Mouse (Mus musculus): ENCODE measurements around the gene Astn2. TPM values are rescaled to one million over a fixed set of nuclear protein-coding genes. Genes with fewer than 3 reads are reported as not detected.

Gene Astn2
- polyA plus RNA-seq, 1 experiment = 0.65 TPM

DNA sequence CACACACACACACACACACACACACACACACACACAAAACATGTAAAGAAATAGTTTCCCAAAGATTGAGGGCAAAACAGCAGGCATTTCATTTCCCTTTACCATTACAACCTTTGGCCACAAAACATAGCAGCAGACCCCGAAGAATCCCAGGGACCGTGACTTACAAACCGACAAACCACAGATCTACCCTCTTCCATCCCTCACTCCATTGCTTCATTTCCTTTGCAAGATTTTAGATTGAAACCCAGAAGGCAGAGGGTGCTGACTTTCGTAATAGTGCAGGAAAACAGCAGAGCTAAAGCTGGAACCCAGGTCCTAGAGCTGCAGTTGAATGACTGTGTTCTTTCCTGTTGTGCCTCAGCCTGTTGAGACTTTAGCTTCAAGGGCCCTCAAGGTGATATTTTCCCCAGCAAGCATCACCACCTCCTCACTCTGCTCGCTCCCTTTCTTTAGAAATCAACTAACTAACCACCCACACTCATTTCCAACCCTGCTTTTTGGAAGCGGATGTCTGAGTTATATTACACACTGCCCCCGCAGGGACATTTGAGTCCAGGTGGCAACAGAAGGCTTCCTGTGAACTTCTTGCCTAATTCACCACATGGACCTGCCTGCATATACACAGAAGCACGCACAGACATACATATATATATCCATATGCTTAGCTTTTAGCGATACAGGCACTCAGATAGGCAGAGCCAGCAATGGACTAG is 181.7 kb downstream of the Astn2 start:
- Histone ChIP-seq H3K4me3 (ENCODE audit: control insufficient read depth, insufficient read depth, low read length) (no peak overlapping the region), H3K36me3 (ENCODE audit: control insufficient read depth, insufficient read depth, low read length) (no peaks in the 10 kb centered on the region), H3K27ac (ENCODE audit: control insufficient read depth, insufficient read depth, low read length) (no peak overlapping the region), H3K4me1 (replicated peaks; ENCODE audit: control insufficient read depth, insufficient read depth, low read length) (no peaks in the 10 kb centered on the region), H3K27me3 (ENCODE audit: control insufficient read depth, insufficient read depth, low read length) (no peaks in the 10 kb centered on the region)
- TF ChIP-seq POLR2A (IDR thresholded peaks at IDR 0.05; ENCODE audit: control insufficient read depth, extremely low read depth, insufficient read depth, low read length, poor library complexity) (no peak), CTCF (IDR thresholded peaks at IDR 0.05; ENCODE audit: borderline replicate concordance, control insufficient read depth, extremely low read depth, insufficient read depth, low read length, poor library complexity) (no peak)
- WGBS = 79% methylated on average over 9 of the region's 9 CpGs
- no peak for DNase-seq

DNA sequence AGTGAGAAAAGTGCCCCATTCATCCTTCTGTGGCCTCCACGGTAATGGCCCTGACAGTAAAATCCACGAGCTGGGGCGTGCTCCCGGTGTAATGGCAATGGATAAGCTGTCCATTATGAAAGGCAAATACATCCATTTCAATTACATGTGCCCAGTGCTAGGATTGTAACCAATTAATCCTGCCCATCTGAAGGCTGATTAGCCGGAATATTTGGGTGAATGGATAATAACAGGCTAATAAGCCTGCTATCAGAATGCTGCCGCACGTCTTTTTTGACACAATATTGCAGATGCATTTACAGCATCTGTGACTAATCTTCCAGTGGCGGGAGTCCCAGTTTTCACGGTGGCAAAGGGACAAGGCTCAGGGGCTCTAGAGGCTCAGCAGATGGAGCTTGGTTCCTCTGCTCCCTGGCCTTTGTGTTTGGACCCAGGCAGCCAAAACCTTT is 189.2 kb downstream of the Astn2 start:
- Histone ChIP-seq H3K4me1 (replicated peaks; ENCODE audit: control insufficient read depth, insufficient read depth, low read length) (no peaks in the 10 kb centered on the region), H3K36me3 (ENCODE audit: control insufficient read depth, insufficient read depth, low read length) (no peaks in the 10 kb centered on the region), H3K27ac (ENCODE audit: control insufficient read depth, insufficient read depth, low read length) (no peak overlapping the region), H3K4me3 (ENCODE audit: control insufficient read depth, insufficient read depth, low read length) (no peak overlapping the region), H3K27me3 (ENCODE audit: control insufficient read depth, insufficient read depth, low read length) (no peaks in the 10 kb centered on the region)
- 92% methylated on average over 9 of the region's 9 CpGs for WGBS
- TF ChIP-seq POLR2A (IDR thresholded peaks at IDR 0.05; ENCODE audit: control insufficient read depth, extremely low read depth, insufficient read depth, low read length, poor library complexity) (no peak), CTCF (IDR thresholded peaks at IDR 0.05; ENCODE audit: borderline replicate concordance, control insufficient read depth, extremely low read depth, insufficient read depth, low read length, poor library complexity) (no peak)
- DNase-seq = no peak

DNA sequence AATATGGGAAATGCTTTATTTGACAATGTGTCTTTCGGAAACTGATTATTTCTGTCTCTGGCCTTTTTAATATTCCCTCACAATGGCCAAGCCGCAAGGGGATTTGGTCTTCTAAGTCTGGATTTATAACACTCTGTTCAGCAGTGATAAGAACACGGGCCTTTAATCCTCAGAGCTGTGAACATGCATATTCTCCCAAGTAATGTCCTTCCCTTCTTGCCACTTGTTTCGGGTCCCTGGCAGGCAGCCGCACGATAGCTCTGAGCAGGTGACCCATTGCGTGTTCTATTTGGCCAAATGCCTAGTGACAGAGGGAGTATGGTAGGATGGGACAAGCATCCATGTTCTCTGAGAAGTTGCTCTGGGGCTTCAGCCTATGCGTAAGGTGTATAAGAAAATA is 214.8 kb downstream of the Astn2 start:
- Histone ChIP-seq H3K4me1 (replicated peaks; ENCODE audit: control insufficient read depth, insufficient read depth, low read length) (no peaks in the 10 kb centered on the region), H3K27ac (ENCODE audit: control insufficient read depth, insufficient read depth, low read length) (no peak overlapping the region)

DNA sequence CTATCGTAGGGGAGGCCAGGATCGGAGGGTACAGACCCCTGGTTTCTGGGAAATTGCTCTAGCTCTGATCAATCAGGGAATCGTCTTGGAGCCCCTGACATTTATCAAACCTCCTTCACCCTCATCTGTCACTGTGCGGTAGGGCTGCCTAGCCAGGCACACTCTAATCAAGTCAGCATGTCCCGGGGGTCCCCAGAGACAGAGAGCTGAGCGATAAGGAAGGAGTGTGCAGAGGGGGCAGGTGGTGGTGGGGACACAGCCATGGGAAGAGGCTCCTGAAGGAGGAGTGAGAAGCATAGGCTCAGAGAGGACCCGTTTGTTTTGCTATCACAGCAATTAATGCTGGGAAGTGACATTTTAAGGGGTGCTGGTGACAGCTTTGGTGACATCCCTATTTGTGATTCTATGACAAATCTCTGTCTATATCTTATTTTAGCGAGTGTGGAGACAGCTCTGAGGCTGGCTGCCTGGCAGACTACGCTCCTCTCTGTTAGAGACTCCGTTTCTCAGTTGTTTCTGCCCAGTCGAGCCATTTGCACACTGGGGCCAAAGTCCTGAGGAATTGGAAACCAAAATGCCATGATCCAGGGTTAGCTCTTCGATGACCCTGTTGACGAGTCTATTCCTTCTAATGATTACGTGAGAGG is 228.4 kb downstream of the Astn2 start:
- TF ChIP-seq CTCF (IDR thresholded peaks at IDR 0.05; ENCODE audit: borderline replicate concordance, control insufficient read depth, extremely low read depth, insufficient read depth, low read length, poor library complexity) = no peak
- TF ChIP-seq POLR2A (IDR thresholded peaks at IDR 0.05; ENCODE audit: control insufficient read depth, extremely low read depth, insufficient read depth, low read length, poor library complexity) = no peak
- Histone ChIP-seq H3K27ac (ENCODE audit: control insufficient read depth, insufficient read depth, low read length) (no peak overlapping the region), H3K4me3 (ENCODE audit: control insufficient read depth, insufficient read depth, low read length) (no peak overlapping the region), H3K36me3 (ENCODE audit: control insufficient read depth, insufficient read depth, low read length) (no peaks in the 10 kb centered on the region), H3K27me3 (ENCODE audit: control insufficient read depth, insufficient read depth, low read length) (no peaks in the 10 kb centered on the region), H3K4me1 (replicated peaks; ENCODE audit: control insufficient read depth, insufficient read depth, low read length) (no peaks in the 10 kb centered on the region)
- 87% methylated on average over 14 of the region's 14 CpGs for WGBS
- DNase-seq = no peak

More for the DNA sequence above, 214.8 kb downstream of the Astn2 start:
- H3K36me3 ChIP-seq (ENCODE audit: control insufficient read depth, insufficient read depth, low read length) = no peaks in the 10 kb centered on the region
- no peaks in the 10 kb centered on the region for H3K27me3 ChIP-seq (ENCODE audit: control insufficient read depth, insufficient read depth, low read length)
- DNase-seq = no peak
- H3K4me3 ChIP-seq (ENCODE audit: control insufficient read depth, insufficient read depth, low read length) = no peak overlapping the region
- TF ChIP-seq POLR2A (IDR thresholded peaks at IDR 0.05; ENCODE audit: control insufficient read depth, extremely low read depth, insufficient read depth, low read length, poor library complexity) (no peak), CTCF (IDR thresholded peaks at IDR 0.05; ENCODE audit: borderline replicate concordance, control insufficient read depth, extremely low read depth, insufficient read depth, low read length, poor library complexity) (no peak)
- WGBS = 96% methylated on average over 8 of the region's 8 CpGs

DNA sequence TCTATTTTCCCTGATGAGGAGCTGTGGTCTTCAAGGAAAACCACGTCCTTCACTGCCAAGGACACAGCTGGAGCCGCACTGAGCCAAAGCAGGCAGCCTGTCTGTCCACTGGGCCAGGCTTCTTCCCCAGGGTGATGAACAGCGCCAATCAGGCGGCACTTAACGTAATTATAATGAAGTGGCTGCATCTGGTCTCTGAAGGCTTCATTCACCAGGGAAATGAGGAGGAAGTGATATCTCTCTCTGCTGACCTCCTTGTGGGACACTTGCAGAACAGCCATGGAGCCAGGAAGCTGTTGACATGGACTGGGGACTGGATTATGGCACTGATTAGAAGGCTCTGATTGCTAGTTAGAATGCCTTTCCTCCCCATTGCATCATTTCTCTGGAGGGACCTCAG is 232.8 kb downstream of the Astn2 start:
- no peak for TF ChIP-seq POLR2A (IDR thresholded peaks at IDR 0.05; ENCODE audit: control insufficient read depth, extremely low read depth, insufficient read depth, low read length, poor library complexity)
- no peak for TF ChIP-seq CTCF (IDR thresholded peaks at IDR 0.05; ENCODE audit: borderline replicate concordance, control insufficient read depth, extremely low read depth, insufficient read depth, low read length, poor library complexity)
- H3K36me3 ChIP-seq (ENCODE audit: control insufficient read depth, insufficient read depth, low read length) = no peaks in the 10 kb centered on the region
- WGBS = 79% methylated on average over 5 of the region's 5 CpGs
- H3K4me3 ChIP-seq (ENCODE audit: control insufficient read depth, insufficient read depth, low read length) = no peak overlapping the region
- no peak overlapping the region for H3K27ac ChIP-seq (ENCODE audit: control insufficient read depth, insufficient read depth, low read length)
- no peaks in the 10 kb centered on the region for H3K4me1 ChIP-seq (replicated peaks; ENCODE audit: control insufficient read depth, insufficient read depth, low read length)
- no peak for DNase-seq
- H3K27me3 ChIP-seq (ENCODE audit: control insufficient read depth, insufficient read depth, low read length) = no peaks in the 10 kb centered on the region

DNA sequence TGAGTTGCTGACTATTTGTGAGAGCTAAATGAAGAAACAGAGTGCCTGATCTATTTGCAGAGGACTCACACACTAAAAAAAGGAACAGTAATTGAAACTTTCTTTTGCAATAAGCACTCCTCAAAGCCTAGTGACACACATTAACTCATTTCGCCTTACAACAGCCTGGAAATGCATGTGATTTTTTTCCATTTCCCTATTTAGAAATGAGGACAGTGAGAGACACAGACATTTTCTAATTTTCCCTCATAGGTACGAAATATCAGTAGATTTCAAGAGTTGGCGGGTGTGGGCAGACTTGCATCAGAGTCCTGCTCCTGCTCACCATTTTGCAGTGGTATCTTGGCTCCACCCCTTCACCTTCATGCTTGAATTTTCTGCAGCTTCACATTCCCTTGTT is 233.6 kb downstream of the Astn2 start:
- Histone ChIP-seq H3K27ac (ENCODE audit: control insufficient read depth, insufficient read depth, low read length) (no peak overlapping the region), H3K4me1 (replicated peaks; ENCODE audit: control insufficient read depth, insufficient read depth, low read length) (no peaks in the 10 kb centered on the region), H3K36me3 (ENCODE audit: control insufficient read depth, insufficient read depth, low read length) (no peaks in the 10 kb centered on the region), H3K27me3 (ENCODE audit: control insufficient read depth, insufficient read depth, low read length) (no peaks in the 10 kb centered on the region), H3K4me3 (ENCODE audit: control insufficient read depth, insufficient read depth, low read length) (no peak overlapping the region)
- TF ChIP-seq CTCF (IDR thresholded peaks at IDR 0.05; ENCODE audit: borderline replicate concordance, control insufficient read depth, extremely low read depth, insufficient read depth, low read length, poor library complexity) = no peak
- TF ChIP-seq POLR2A (IDR thresholded peaks at IDR 0.05; ENCODE audit: control insufficient read depth, extremely low read depth, insufficient read depth, low read length, poor library complexity) = no peak
- WGBS = 92% methylated on average over 3 of the region's 3 CpGs
- no peak for DNase-seq
